20 mouse cellular contexts compared by ENCODE assay signal in genomic region chr17:28321700-28322099, GRCm38 (mm10). TPM values are rescaled to one million over a fixed set of nuclear protein-coding genes. Genes with fewer than 3 reads are reported as not detected.
"Had no signal": no experiment of that assay in that cellular context is flagged by ENCODE, and none has a peak within 500 bp of the region (broad histone marks: within the 10 kb centered on the region; RNA-seq: fewer than 3 reads in every experiment).

No protein-coding gene starts in this region.

- H3K4me2 ChIP-seq: lung, embryonic 14.5 days; midbrain, embryonic 12.5 days; neural tube, embryonic 12.5 days; stomach, embryonic 15.5 days had no signal

- DNase-seq: lung, adult 18-20 months; lung, embryonic 14.5 days; lung, postnatal 10 days; lung, postnatal 4 days; midbrain, embryonic 14.5 days; right cerebral cortex, postnatal 14 days; thymus, adult 18-20 months; thymus, postnatal 14 days; thymus, postnatal 36 days had no signal

- H3K27ac ChIP-seq: midbrain, embryonic 10.5 days; midbrain, embryonic 12.5 days; neural tube, embryonic 12.5 days; stomach, embryonic 15.5 days; stomach, postnatal 0 days had no signal

- H3K9me3 ChIP-seq: midbrain, embryonic 12.5 days; neural tube, embryonic 12.5 days; stomach, embryonic 15.5 days had no signal

- H3K4me1 ChIP-seq: midbrain, embryonic 12.5 days; neural tube, embryonic 12.5 days had no signal

- ATAC-seq: midbrain, embryonic 16.5 days had no signal

- H3K27me3 ChIP-seq: midbrain, embryonic 12.5 days; neural tube, embryonic 12.5 days; stomach, embryonic 15.5 days had no signal

- H3K4me3 ChIP-seq: midbrain, embryonic 10.5 days; midbrain, embryonic 12.5 days; neural tube, embryonic 12.5 days; stomach, embryonic 15.5 days had no signal

- H3K9ac ChIP-seq: lung, embryonic 14.5 days; midbrain, embryonic 12.5 days; neural tube, embryonic 12.5 days; stomach, embryonic 15.5 days had no signal

RNA-seq across cellular contexts. Expression of gene Tead3, which starts 28.9 kb away (rescaled TPM):
- total RNA-seq: megakaryocyte, adult 5-6 weeks; monocyte, adult 5-6 weeks; neutrophil, adult 5-6 weeks had no signal

RNA-seq across cellular contexts. Expression of gene Tulp1, which starts 43.3 kb away (rescaled TPM):
- total RNA-seq: megakaryocyte, adult 5-6 weeks; megakaryocyte-erythroid progenitor cell, adult 5-6 weeks; monocyte, adult 5-6 weeks; neutrophil, adult 5-6 weeks had no signal
- polyA plus RNA-seq: liver, embryonic 16.5 days had no signal
